Mouse (Mus musculus) layer of hippocampus, adult 18-20 months (tissue): ENCODE measurements at regions not wholly inside any gene's neighbourhood (a gene's known extent, or its start where the extent isn't known, plus 50 kb on each side); places are given as distances from the start of the nearest gene placed in this dataset.

Source experiments
- DNase-seq, 2 experiments: peaks; one replicate each; pipeline ENCODE4 v3.0.0; 2022; ENCODE audit warnings: low spot score in 2 of 2

- DNase-seq = no peak
Measured at GRCm38 (mm10) chr9:112992937-112993336, 715.1 kb downstream of the Pdcd6ip start.

GRCm38 (mm10) chr9:112983353-112983752 is 724.7 kb downstream of the Pdcd6ip start:
- no peak for DNase-seq

DNA sequence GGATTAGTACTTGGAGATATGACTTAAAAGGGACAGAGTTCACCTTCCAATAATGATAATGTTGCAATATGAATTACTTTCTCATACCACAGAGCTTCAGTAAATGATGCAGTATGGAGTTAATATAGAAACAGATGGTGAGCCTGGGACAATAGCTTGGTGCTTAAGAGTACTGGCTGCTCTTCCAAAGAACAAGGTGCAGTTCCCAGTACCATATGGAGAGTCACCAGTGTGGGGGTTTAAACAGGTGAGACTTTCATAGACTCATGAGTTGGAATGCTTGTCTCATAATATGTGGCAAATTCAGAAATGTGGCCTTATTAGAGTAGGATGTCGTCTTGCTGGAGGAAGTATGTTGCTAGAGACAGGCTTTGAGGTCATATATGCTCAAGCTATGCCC is 715.8 kb upstream of the Arpp21 start:
- peak in 1 of 2 experiments; percentile 8 for DNase-seq

GRCm38 (mm10) chr9:112950056-112950455 is 714.3 kb upstream of the Arpp21 start:
- DNase-seq = no peak

DNA sequence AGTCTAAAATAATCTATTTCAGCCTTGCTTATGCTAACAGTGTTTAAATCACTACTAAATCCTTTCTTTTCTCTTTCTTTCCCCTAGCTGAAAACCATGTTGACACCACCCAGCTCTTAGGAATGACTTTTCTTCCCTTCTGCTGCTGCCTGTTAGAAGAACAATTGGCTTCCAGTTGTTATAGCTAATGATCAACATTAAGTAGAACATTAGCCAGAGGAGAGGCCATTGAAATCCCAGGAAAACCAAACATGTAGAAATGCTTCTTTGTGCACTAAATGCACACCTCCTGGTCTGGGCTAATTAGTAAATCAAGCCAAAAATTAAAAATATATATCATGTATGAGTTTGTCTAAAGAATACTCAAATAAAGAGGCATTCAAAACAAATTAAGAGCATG is 703.0 kb upstream of the Arpp21 start:
- DNase-seq = no peak

DNA sequence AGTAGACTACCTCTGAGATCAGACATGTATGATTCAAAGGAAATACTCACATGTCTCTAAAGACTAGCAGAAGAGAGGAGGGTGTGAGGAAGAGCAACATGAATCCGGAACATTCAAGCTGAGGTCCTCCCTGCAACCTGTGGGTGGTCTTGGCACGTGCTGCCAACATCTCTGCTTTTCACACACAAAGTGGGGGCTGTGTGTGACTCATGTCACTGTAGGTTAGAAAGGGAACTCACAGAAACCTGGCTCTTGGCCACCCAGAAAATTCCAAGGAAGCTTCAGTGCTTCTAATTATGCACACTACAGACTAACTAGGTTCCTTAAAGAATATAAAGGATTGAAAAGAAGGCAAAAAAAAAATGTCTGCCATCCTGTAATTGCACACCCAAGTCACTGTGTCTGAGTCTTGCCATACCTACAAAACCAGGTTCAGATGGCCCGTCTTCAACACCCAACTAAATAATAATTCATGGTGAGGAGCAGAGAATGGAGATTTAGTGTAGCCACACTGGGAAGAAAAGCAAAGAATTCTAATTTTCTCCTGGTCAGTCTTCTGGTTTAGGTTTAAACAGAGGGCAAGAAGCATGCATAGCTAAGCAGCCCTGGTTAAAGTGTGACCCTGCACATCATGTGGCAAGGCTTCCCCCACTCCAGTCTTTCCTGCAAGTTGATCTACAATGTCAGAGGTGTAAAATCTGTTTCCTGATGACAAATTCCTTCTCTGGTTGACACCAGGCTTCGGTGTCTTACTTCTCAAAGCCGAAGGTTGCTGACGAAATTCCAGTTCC is 673.8 kb upstream of the Arpp21 start:
- peak; percentile 7 to 20 for DNase-seq

DNA sequence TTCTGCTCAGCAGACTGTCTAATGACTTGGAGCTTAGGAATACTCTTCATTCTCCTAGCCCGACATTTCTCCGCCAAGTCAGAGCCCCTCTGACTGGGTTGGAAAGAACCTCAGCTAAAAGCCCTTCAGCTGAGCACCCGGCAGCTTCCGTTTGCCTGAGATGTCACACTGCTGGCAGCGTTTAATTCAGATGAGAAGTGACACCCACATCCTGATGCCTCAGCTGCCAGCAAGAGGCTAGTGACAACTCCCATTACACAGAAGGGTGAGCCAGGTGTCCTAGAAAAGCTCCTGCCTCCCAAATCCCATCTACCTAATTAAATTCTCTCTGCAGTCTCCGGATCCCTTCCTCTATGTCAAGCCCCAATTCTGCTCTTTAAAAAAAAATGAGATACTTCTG is 670.2 kb upstream of the Arpp21 start:
- peak in 1 of 2 experiments; percentile 37 for DNase-seq

GRCm38 (mm10) chr9:112864921-112865320 is 629.2 kb upstream of the Arpp21 start:
- DNase-seq = peak; percentile 65 to 82

DNA sequence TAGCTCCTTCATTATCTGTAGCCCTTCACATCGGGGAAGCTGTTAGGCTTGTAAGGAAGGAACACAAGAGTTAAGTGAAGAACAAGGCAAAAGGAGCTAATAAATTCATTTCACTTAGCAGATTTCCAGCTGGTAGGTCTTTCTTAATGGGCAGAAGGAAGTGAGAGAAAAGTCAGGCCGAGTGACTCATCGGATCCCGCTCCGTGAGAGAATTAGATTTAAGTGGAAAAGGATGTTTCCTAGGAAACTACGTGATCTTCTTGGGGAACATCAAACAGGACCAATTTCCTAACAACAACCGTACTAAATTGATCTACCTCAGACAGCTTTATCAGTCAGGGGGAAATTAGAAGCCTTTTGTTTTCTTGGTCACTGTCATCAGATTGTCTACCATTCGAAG is 625.4 kb upstream of the Arpp21 start:
- DNase-seq = peak in 1 of 2 experiments; percentile 46

- peak in 1 of 2 experiments; percentile 33 for DNase-seq
Measured at GRCm38 (mm10) chr9:112860307-112860893, 624.7 kb upstream of the Arpp21 start.

GRCm38 (mm10) chr9:112841473-112841872 is 605.7 kb upstream of the Arpp21 start:
- DNase-seq = no peak

DNA sequence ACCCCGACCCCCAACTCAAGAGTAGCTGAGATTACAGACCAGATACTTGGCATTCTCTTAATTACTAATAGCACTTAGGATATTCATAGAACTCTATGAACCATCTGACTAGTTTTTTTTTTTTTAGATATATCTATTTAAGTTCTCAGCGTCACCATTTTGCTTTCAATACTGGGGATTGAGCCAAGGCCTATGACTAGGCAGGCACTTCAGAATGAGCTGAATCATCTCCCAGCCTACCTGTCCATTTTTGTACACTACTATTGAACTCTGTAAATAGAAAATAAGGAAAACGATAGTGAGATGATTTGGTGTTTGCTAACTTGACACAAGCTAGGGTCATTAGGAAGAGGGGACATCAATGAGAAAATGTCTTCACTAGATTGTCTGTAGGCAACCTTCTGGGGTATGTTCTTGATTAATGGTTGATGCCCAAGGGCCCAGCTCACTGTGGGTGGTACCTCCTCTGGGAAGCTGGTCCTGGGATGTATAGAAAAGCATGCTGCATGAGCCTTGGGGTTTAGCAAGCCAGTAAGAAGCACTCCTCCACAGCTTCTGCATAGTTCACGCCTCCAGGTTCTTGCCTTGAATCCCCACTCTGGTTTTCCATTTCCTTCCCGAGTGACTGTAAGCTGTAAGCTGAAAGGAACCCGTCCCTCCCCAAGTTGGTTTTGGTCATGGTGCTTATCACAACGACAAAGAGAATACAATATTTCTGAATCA is 603.5 kb upstream of the Arpp21 start:
- DNase-seq = no peak

DNA sequence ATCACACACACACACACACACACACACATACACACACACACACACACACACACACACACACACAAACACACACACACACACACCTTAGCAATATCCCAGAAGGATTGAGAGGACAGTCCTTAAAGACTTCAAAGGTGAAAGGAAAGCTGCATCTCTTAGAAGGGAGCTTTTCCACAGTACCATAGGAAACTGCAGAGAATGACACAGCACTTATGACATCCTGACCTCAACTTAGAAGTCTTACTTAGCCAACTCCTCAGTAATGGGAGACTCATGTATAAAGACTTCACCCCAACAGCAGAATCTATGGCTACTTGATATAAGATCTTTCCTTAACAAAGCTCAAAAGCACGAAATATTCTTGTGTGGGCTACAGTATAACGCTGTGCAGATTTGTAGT is 601.8 kb upstream of the Arpp21 start:
- DNase-seq = no peak

- no peak for DNase-seq
Measured at GRCm38 (mm10) chr9:112834441-112835245, 598.9 kb upstream of the Arpp21 start.

- DNase-seq = peak in 1 of 2 experiments; percentile 25
Measured at GRCm38 (mm10) chr9:112831102-112831501, 595.4 kb upstream of the Arpp21 start.

- peak in 1 of 2 experiments; percentile 20 for DNase-seq
Measured at GRCm38 (mm10) chr9:112828602-112829001, 592.9 kb upstream of the Arpp21 start.

GRCm38 (mm10) chr9:112826592-112826991 is 590.9 kb upstream of the Arpp21 start:
- DNase-seq = no peak

- DNase-seq = no peak
Measured at GRCm38 (mm10) chr9:112821940-112822339, 586.2 kb upstream of the Arpp21 start.

GRCm38 (mm10) chr9:112811946-112812345 is 576.2 kb upstream of the Arpp21 start:
- DNase-seq = no peak

- DNase-seq = no peak
Measured at GRCm38 (mm10) chr9:112799583-112800220, 564.0 kb upstream of the Arpp21 start.

- no peak for DNase-seq
Measured at GRCm38 (mm10) chr9:112793537-112793936, 557.8 kb upstream of the Arpp21 start.
